Mouse (Mus musculus) C2C12 (cell line): ENCODE measurements around the gene Iffo2.

Experiments used
- CEBPB ChIP-seq: IDR thresholded peaks from one replicate; pipeline ENCODE4 v1.6.1; 2011; ENCODE audit warnings: low read depth, mild to moderate bottlenecking, control low read depth, moderate library complexity
- CTCF ChIP-seq: IDR thresholded peaks from one replicate; pipeline ENCODE4 v1.5.1; 2011; ENCODE audit not compliant: control insufficient read depth, insufficient read depth, insufficient read length
- FOSL1 ChIP-seq: IDR thresholded peaks from one replicate; pipeline ENCODE4 v1.8.0; 2011; ENCODE audit warnings: mild to moderate bottlenecking, low read length; ENCODE audit not compliant: poor library complexity, insufficient read depth, severe bottlenecking
- MAX ChIP-seq: IDR thresholded peaks from one replicate; pipeline ENCODE4 v1.6.1; 2011; ENCODE audit warnings: mild to moderate bottlenecking, control low read depth
- MYOD1 ChIP-seq: IDR thresholded peaks from one replicate; pipeline ENCODE4 v1.6.1; 2011; ENCODE audit warnings: low read depth; ENCODE audit not compliant: control insufficient read depth, insufficient read length
- MYOG ChIP-seq: IDR thresholded peaks from one replicate; pipeline ENCODE4 v1.6.1; 2011; ENCODE audit not compliant: control insufficient read depth, insufficient read length; ENCODE audit errors: extremely low read depth

- TF ChIP-seq CTCF, result no peak
- TF ChIP-seq MYOG, result no peak
- TF ChIP-seq CEBPB, result no peak
- TF ChIP-seq MAX, result no peak
- no peak for TF ChIP-seq FOSL1
- TF ChIP-seq MYOD1, result no peak
These were observed 66.4 kb downstream of the Iffo2 start for GRCm38 (mm10) chr4:139596715-139597114.
